Mouse (Mus musculus) R1 (cell line): ENCODE data around the gene Gbp2b.
"Not testable (repeated sequence)": the region's sequence is repeated elsewhere in the genome, so short reads cannot be mapped to it uniquely, and the experiment has no call there.

Experiments
- DNase-seq: peaks from one replicate; pipeline ENCODE4 v3.0.0-alpha.2; 2018; ENCODE audit warnings: low read depth, low spot score

The Gbp2b gene

GRCm38 (mm10) chr3:142620111-142620955 is 25.7 kb downstream of the Gbp2b start, which contains the start of gene Gbp2:
Gene Gbp2, plus strand, starts transcription at chr3:142620602.
- DNase-seq: peak; percentile 32

DNA sequence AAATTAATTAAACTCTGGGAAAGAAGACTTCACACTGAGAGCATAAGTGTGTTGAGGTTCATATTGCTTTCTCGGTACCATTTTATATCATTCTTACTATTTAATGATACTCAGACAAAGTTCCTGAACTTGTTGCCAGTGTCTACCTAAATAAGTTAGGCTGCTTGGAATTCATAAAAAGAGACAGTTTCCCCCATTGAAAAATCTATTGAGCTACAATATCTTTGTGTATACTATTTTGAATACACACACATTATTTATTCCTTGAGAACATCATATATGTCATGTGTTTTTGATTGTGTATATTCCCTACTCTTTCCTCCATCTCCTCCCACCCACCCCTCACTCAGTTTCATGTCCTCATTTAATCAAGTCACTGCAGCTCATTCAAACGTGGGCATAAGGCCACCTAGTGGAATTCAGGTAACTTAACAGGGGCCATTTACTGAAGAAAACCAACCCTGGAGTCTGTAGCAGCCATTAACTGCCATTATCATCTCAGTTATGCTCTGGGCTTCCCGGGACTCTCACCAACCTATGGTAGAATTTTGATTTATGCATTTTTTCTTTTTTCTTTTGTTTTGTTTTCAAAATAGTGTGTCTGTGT is 26.4 kb downstream of the Gbp2b start:
- DNase-seq: peak; percentile 51

GRCm38 (mm10) chr3:142630385-142630784 is 35.7 kb downstream of the Gbp2b start:
- DNase-seq: no peak

DNA sequence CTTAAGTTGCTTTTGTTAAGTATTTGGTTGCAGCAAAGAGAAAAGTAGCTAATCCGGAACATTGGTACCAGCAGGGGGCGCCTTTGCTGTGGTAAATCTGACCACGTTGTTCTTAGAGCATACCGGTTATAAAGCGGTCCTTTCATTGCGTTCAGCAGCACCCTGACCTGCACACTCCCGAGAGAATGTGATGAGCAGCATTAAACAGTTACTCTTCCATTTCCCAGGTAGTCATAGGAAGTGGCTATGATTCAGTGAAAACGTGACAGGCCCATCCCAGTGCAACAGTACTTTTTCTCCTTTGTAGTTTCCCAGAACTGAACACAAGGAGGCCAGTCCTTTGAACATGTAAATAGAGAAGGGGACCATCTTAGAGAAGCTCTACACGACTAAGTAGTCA is 45.6 kb downstream of the Gbp2b start:
- DNase-seq: peak; percentile 82

DNA sequence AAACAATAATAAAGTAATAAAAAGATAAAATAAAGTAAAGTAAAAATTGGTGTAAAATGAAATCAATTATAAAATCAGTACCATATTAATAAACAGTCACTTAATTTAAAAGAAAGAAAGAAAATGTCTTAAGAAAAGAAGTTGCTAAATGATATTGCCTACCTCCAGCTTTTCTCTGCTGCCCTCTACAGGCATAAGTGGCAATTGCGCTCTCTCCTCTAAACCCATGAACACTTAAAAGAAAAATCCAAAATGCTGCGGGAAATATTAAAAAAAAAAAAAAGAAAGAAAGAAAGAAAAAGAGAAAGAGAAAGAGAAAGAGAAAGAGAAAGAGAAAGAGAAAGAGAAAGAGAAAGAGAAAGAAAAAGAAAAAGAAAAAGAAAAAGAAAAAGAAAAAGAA is 51.3 kb downstream of the Gbp2b start:
- peak; percentile 49 for DNase-seq

DNA sequence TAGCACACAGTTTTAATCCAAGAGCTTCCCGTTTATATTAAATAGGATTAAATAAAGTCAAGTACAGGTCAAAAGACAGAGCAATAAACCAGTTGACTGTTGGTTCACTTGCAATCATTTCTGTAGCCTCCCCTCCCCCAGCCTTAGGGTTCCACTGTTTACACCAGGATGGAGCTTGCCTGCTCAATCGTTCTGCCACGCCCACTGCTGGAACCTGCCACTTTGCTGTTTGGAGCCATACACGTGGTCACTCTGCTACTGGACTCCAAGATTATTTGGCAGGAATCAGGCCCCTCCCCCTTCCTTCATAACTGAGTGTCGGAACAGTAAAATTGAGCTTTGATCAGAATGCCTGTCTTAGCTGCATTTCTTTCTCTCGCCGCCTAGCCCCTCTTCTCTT is 53.2 kb downstream of the Gbp2b start:
- not testable (repeated sequence) for DNase-seq

DNA sequence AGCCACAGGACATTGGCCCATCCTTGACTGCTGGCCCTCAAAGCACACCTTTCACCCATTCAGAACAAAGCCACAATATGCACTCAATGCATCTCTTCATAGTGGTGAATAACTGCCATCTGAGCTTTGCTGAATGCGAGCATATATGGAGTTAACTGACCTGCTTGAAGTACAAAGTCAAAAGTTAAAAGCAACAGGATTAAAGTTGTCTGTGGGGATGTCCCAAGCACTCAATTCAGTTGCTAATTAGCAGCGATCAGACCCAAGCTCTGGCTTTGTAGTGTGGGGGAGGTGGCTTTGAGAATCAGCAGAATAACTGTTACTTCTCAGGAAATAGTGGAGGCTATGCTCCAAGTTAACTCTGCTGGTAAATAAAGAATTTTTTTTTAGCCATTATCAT is 55.6 kb downstream of the Gbp2b start:
- peak; percentile 82 for DNase-seq

DNA sequence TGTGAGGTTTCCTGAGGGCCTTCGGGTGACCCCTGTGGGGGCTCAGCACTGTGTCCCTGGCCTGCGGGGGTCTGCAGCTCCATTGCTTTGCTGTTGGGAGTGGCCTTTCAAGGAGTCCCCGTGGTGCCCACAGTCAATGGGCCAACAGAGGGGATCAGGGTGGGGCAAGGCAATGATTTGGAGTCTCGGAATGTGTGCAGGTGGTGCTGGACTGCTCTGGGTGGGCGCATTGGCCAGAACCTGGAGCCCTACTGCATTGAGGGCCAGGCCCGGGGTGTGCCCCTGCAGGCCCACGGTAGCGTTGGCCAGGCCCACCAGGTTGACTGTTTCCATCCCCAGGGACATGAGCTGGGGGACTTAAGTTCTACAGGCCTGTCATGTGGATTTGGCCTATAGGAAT is 70.1 kb downstream of the Gbp2b start:
- no peak for DNase-seq
